Mouse (Mus musculus): Measurements from ENCODE around the gene Hoxa13.

The Hoxa13 gene

GRCm38 (mm10) chr6:52208072-52208867 is 52.4 kb downstream of the Hoxa13 start, which contains the start of gene Hoxa6:
Gene Hoxa6 (minus strand): TSS chr6:52208722.
- peak; percentile 55 for DNase-seq (ENCODE audit: low spot score)

All from urinary bladder, postnatal 25 days (tissue).